Mouse (Mus musculus) embryo, embryonic 11 days (tissue): Measurements from ENCODE around the gene Syngap1.
"Not testable (repeated sequence)": the region's sequence is repeated elsewhere in the genome, so short reads cannot be mapped to it uniquely, and the experiment has no call there.

Experiments used
- DNase-seq: peaks from one replicate; pipeline ENCODE4 v3.0.0-alpha.2; 2015

Gene Syngap1

GRCm38 (mm10) chr17:26956895-26957294 is 15.8 kb downstream of the Syngap1 start:
- DNase-seq, result no peak

GRCm38 (mm10) chr17:26957872-26958271 is 16.8 kb downstream of the Syngap1 start:
- DNase-seq, result no peak

- no peak for DNase-seq
Measured at GRCm38 (mm10) chr17:26958880-26959279, 17.8 kb downstream of the Syngap1 start.

GRCm38 (mm10) chr17:26959815-26960214 is 18.8 kb downstream of the Syngap1 start:
- DNase-seq, result no peak

GRCm38 (mm10) chr17:26961572-26962240 is 20.7 kb downstream of the Syngap1 start:
- no peak for DNase-seq

GRCm38 (mm10) chr17:26966993-26967392 is 25.9 kb downstream of the Syngap1 start:
- no peak for DNase-seq

- no peak for DNase-seq
Measured at GRCm38 (mm10) chr17:26967477-26967876, 26.4 kb downstream of the Syngap1 start.

GRCm38 (mm10) chr17:26968200-26968611 is 27.2 kb downstream of the Syngap1 start:
- DNase-seq, result no peak

GRCm38 (mm10) chr17:26969257-26969656 is 28.2 kb downstream of the Syngap1 start:
- DNase-seq, result no peak

GRCm38 (mm10) chr17:26970221-26970620 is 29.2 kb downstream of the Syngap1 start:
- DNase-seq, result no peak

GRCm38 (mm10) chr17:26971247-26971905 is 30.3 kb downstream of the Syngap1 start:
- no peak for DNase-seq

GRCm38 (mm10) chr17:26972107-26972506 is 31.1 kb downstream of the Syngap1 start:
- DNase-seq, result no peak

GRCm38 (mm10) chr17:26972703-26973574 is 31.9 kb downstream of the Syngap1 start, which contains the start of gene Zbtb9:
Gene Zbtb9, plus strand, starts transcription at chr17:26973167.
- DNase-seq, result peak; percentile 97

- no peak for DNase-seq
Measured at GRCm38 (mm10) chr17:26974547-26974946, 33.5 kb downstream of the Syngap1 start.

GRCm38 (mm10) chr17:26975415-26975814 is 34.4 kb downstream of the Syngap1 start:
- DNase-seq, result no peak

- not testable (repeated sequence) for DNase-seq
Measured at GRCm38 (mm10) chr17:26977354-26977753, 36.3 kb downstream of the Syngap1 start.

GRCm38 (mm10) chr17:26979426-26979825 is 38.4 kb downstream of the Syngap1 start:
- no peak for DNase-seq

- no peak for DNase-seq
Measured at GRCm38 (mm10) chr17:26981050-26981449, 40.0 kb downstream of the Syngap1 start.

GRCm38 (mm10) chr17:26983382-26983781 is 42.3 kb downstream of the Syngap1 start:
- no peak for DNase-seq

- no peak for DNase-seq
Measured at GRCm38 (mm10) chr17:26985503-26986179, 44.6 kb downstream of the Syngap1 start.

- DNase-seq, result no peak
Measured at GRCm38 (mm10) chr17:26990521-26990920, 49.5 kb downstream of the Syngap1 start.

- no peak for DNase-seq
Measured at GRCm38 (mm10) chr17:26994410-26994809, 53.4 kb downstream of the Syngap1 start.

GRCm38 (mm10) chr17:26995006-26995405 is 54.0 kb downstream of the Syngap1 start:
- DNase-seq, result no peak
